Mouse (Mus musculus) heart, adult 9 months (tissue): Measurements from ENCODE around the gene Slc35c1.

ENCODE experiments used
- DNase-seq, 2 experiments: peaks; one replicate each; pipeline ENCODE4 v3.0.0; 2022; ENCODE audit warnings: low spot score in 2 of 2

The Slc35c1 gene

DNA sequence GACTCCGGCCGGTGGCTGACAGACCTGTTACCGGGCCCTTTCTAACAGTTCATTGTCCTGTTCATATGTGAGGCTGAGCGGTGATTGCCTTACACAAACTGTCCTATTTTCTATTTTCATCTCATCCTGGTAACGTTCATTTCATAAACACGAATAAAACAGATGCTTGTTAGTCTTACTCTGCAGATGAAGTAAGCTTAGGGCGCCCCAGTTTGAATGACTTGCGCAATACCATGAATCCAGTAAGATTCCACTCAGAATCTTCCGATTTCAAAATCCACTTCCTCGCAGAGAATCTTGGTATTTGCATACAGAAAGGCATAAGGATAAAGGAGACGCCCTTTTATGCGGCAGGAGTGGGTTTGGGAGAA, 26.0 kb downstream of the Slc35c1 start:
- no peak for DNase-seq

DNA sequence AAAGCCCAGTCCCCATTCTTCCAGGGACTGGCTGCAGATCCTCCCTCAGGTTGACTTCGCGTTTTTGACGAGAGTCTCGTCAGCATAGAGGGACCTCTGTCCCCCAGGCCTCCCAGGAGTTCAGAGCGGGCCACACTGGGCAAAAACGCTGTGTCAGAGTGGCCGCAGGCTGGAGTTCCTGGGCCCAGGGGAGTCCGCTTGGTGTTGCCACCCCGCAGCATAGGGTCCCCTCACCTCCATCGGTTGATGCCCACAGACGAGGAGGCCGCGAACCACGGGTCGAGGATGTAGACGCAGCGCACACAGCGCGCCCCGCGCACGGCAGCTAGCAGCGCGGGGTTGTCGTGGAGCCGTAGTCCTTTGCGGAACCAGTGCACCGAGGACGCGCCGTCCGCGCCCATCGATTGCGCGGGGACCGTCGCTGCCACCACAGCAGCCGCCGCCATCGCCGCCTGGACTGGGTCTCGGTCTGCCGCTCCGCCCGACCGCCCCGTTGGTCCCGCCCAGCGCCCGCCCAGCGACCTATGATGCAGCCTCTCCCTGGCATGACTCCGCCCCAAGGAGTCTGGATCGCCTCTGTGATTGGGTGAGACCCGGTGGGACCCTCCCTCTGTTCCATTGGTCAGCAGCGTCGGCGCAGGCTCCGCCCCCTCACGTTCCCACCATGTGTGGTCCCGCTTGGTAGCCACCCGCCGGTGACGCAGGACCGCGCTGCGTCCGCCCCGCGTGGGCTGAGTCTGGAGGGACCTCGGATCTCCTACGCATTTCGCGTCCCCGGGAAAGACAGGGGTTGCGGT, 26.6 kb downstream of the Slc35c1 start, which contains the start of gene Cry2:
Gene Cry2, minus strand, starts transcription at position 466 of the 797 bp plus-strand sequence.
- DNase-seq = peak; percentile 98 to 99

DNA sequence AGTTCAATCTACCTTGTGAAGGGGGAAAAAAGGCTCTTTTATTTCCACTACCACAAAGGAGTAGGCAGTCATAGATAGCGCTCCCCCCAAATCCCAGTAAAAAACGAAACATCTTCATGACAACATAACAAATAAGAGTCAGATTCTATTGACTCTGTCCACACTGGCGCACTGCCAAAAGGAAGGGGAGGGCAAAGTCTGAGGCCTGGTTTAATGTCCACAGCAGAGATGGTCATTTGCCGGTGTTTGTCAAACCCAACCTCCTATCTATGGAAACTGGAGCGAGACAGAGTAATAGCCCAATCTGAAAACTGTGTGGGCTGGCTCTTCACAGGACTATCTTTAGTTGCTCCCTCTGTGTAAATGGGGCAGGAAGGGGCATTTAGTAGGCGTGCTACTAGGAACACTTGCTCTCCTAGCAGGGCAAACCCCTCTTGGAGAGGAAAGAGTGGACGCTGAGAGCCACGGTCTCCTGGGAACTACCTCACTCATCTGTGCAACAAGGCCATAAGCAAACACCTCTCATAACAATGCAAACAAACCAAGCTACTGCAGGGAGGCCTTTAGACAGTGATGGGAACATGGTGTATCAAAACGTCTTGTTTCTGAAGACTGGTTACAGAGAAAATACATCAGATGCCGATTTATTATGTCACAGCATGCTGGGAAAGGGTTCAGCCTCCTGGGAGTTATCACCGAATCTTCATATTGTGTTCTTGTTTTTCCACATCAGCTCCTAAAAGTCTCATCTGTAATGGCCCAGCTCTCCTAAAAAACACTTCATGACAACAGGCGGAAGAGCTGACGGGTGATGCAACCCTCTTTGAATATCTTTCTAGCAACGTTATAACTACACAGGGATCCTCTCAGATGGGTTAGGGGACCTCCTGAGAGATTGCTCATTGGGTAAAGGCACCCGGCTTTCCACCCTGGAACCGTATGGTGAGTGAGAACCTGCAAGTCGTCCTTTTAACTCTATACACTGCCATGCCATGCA, 27.7 kb downstream of the Slc35c1 start:
- peak in 1 of 2 experiments; percentile 54 for DNase-seq

DNA sequence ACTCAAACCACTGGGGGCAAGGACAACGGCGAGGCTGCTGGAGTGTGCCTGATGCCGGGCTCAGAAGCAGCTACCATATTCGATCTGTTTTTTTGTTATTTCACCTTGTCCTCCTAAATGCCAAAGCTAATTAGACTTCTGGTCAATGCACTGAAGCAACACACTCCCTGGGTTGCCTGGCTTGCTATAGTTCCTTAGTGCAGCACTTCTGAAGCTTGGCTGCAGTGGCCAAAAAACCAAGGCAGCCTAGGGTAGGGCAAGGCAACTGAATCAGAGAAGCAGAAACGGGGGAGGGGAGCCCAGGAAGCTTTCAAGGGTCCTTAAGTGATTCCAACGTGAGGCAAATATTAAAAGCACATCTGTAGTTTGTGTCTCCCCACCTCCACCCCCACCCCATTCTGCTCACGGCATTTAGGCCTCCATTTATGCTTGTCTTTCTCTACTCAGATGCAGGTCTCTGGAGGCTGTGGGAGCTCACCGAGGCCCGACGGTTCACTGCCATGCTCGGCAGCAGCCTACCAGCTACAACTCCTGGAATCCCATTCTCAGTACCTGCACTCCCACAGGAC, 28.6 kb downstream of the Slc35c1 start:
- DNase-seq = no peak

DNA sequence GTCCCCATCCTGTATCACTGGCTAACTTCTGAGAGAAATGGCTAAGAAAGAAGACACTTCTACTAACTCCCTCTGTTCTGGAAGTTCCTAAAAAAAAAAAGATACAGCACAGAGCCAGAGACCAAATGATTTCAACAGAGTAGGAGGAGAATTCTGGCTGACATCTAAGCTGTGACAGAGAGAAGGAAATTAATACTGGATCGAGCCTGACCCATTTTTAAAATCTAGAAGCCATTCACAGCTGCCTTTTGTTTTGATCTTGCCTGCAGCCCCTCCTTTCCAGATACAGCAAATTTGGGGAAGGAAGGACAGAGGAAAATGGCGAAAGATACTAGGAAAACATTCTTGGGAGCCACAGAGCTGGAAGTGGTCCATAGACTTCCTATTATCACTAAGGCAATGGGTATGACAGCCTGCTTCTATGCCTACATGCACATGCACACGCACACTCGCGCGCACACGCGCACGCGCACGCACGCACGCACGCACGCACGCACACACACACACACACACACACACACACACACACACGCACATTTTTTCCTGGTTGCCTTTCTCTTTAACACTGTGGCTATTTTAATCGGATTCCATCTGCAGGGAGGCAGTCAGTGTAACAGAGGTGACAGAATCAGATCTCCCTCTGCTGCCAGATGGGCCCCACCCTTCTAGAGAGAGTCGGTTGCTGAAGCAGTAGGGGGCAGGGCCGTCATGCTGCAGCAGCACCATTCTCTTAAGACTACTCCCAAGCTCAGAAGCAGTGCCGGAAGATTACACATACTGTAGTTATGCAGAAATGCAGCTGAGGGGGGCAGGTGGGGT, 29.4 kb downstream of the Slc35c1 start:
- peak; percentile 68 to 79 for DNase-seq

DNA sequence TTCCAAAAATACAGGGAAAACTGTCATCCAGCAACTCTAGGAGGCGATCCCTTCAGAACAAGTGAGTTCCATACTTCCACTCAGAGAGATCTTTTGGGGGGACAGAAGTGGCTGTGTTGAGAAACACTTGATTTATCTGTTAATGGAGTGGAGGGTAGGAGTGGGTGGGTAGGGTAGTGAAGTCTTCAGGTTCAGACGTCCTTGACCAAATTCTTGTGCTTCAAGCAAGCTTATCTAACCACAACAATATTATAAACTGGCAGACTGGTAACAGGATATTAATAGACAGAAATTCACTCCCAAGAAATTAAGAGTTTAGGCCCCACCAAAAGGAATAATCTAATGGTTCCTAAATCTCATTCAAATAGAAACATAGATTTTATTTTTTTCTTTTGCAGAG, 30.2 kb downstream of the Slc35c1 start:
- no peak for DNase-seq

DNA sequence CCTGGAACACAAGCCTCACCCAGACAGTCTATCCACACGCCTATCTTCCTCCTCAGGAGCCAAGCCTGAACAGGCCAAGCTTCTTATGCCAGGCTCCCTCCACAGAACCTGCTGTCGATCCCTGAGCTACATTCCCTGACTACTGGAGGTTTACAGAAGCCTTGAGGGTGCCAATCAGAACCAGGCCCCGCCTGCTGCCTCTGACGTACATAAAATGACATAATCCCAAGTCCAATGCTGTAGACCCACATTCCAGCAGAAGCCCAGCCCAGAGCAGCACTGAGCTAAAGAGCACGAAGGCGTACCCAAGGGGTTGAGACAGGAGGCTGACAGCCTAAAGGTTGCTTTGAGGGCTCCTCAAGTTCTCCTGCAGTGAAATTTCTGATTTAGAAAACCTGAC, 32.5 kb downstream of the Slc35c1 start:
- peak; percentile 84 to 86 for DNase-seq

DNA sequence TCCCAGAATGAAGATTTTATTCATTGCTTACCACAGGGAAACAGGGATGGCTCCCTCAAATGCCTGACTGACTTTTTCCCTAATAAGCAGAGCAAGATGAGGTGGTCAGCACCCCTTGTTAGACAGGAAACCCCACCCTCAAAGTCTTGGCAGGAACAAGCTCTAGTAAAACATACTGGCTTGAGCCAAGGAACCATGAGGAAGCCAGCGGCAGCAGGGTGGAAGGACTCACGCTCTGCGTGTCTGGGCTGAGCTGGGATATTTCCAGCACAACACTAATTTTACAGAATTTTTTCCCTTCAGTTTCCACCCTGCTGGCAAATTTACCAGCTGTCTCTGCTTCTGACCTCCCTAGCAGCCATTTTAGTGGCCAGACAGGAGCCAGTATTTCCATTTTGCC, 33.9 kb downstream of the Slc35c1 start:
- peak; percentile 75 to 79 for DNase-seq

- DNase-seq = no peak
Observed at GRCm38 (mm10) chr2:92425366-92425765, 35.0 kb downstream of the Slc35c1 start.

- DNase-seq = peak; percentile 86 to 90
Observed at GRCm38 (mm10) chr2:92424462-92425308, 35.7 kb downstream of the Slc35c1 start.

DNA sequence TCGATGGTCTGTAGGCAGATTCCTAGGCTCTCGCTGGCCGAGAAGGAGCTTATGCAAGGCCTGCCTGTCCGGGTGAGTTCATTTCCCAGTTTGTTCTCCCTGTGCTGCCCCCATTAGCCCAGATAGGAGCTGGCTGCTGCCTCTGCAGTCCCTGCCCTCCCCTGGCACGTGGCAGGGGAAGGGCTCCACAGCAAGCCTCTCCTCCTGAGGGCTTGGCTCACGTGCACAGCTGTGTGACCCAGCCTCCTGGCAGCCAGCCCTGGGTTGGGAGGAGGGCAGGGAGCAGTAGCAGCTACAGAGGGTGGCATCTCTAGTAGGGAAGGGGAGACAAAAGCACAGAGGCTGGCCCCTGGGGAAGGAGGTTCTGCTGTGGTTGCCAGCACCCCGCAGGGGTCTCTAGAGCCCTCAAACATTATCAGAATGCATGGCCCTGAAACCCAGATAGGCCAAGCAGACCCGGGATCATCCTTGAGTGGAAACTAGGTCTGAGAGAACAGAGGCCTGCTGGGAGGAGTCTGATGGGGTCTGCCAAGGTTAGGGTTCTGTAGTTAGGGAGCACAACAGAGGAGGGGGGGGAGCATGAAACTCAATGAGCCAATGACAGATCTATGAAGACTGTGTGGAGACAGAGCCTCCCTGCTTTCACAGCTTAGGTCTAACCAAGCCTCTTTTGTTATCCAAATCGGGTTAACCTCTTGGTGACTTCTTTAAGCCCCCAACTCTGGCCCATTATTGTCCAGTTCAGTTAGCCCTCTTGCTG, 36.5 kb downstream of the Slc35c1 start:
- DNase-seq = peak; percentile 97 to 98

- no peak for DNase-seq
Observed at GRCm38 (mm10) chr2:92423156-92423555, 37.2 kb downstream of the Slc35c1 start.

DNA sequence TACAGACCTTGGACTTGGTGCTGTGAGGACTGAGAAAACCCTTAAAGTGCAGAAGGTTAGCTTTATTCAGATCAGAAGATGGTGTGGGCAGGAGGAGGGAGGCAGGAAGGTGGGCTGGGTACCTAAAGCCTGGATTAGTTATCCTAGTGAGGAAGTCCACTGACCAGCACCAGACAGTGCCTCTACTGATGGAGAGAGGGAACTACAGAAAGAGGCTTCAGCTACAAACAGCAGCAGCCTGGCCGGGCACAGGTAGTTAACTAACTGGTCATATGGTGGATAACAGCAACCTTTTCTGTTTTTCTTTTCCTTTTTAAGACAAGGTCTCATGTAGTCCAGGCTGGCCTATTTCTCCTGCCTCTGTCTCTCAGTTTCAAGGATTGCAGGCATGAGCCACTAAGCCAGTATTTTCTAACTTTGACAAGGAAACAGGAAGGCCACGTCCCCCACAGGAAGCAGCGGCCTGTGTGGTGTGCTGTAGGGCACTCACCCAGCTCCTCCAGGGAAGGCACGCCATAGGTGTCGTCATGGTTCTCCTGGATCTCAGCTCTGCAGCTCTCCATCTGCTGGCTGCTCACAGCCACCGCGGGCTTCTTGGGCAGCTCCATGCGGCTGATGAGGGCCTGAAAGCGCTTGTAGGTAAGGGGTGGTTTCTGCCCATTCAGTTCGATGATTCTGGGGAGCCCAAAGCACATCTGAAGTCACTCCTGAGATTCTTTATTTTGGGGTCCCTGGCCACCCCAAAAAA, 37.8 kb downstream of the Slc35c1 start:
- DNase-seq = no peak

DNA sequence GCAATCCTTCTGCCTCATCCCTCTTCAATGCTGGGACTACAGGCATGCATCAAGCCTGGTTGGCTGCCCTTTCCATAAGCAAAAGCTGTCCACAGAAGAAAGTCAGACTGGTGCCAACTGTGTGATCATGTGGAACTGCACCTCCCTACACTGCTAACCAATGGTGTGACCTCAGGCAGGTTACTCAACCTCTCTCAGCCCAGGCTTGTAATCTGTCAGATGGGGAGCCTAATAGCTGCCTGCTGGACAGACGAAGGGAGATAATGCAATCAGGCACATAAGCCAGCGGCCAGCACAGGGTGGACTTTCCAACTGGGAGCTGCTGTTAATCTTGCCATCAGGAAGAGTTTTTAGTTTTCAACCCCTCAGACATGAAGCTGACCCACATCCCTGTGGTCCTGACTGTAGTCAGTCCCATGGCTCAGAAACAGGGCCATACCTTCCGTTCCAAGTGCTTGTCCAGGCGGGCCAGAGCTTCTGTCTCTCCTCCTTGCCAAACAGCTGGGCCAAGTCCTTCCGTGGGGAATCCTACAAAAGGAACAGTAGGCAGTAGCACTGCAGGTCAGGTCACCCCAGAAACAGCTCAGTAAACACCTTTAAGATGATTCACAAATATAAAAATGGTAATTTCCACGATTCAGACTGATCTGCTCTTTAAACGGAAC, 38.5 kb downstream of the Slc35c1 start:
- DNase-seq = peak in 1 of 2 experiments; percentile 49

DNA sequence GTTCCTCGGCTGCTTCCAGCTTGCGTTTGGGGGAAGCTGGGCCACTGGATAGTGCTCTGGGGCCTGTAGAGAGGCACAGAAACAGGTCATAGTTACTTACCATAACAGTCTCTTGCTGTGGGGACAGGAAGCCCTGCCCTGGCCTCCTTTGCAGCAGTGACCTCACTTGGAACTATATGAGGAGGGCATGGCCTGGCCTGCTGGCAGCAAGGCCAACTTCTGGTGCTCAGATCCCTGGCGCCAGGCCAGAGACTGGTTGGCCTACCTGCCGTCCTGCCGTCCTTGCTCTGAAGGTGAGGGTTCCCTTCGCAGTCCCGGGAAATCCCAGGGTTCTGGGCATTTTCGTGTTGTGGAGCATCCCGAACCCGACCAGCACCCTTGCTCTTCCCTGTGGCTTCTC, 48.6 kb downstream of the Slc35c1 start:
- DNase-seq = no peak

- no peak for DNase-seq
Observed at GRCm38 (mm10) chr2:92408309-92409045, 51.9 kb downstream of the Slc35c1 start.

- DNase-seq = no peak
Observed at GRCm38 (mm10) chr2:92405687-92406086, 54.7 kb downstream of the Slc35c1 start.

- DNase-seq = no peak
Observed at GRCm38 (mm10) chr2:92404737-92405136, 55.6 kb downstream of the Slc35c1 start.
